Mouse (Mus musculus): Measurements from ENCODE around the gene Edem2. TPM values are rescaled to one million over a fixed set of nuclear protein-coding genes. Genes with fewer than 3 reads are reported as not detected.

Gene Edem2
- polyA plus RNA-seq, 1 experiment, result 67.4 TPM

DNA sequence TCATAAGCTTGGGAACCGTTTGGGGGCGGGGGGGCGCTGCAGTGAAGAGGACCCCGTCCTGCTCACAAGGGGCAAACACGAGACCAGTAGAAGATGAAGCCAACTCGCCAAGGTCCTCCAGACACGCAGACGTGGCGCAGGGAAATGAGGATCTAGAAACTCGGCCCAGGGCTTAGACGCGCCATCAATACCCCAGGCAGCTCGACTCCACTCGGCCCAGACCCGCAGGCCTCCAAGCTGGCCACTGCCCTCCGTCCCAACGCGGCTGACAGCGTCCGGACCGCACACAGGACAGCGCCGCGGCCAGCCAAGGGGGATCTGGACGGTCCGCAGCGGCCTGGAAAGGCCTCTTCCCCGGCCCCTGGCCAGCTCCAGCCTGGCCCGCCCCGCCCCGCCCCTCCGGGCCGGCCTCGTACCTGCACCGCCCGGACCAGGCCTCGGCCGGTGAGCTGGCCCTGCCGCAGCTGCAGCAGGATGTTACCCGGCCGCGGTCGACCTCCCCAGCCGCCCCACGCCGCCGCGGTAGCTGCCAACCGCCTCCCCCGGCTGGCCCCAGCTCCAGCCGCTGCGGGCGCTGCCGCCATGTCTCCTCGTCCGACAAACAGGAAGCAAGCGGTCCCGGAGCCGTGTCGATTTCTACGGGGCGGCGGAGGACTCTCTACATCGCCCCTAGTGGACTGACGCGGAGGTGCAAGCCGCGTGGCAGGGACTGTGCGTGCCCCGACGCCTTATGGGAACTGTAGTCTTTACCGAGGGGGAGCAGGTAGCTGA, 37.4 kb downstream of the Edem2 start, which contains the start of gene Trpc4ap:
Gene Trpc4ap (minus strand): TSS at position 662 of the 771 bp plus-strand sequence.
- peak; percentile 84 for DNase-seq (ENCODE audit: low read depth, low spot score)
- under 1% methylated on average over 65 of the region's 72 CpGs for WGBS

DNA sequence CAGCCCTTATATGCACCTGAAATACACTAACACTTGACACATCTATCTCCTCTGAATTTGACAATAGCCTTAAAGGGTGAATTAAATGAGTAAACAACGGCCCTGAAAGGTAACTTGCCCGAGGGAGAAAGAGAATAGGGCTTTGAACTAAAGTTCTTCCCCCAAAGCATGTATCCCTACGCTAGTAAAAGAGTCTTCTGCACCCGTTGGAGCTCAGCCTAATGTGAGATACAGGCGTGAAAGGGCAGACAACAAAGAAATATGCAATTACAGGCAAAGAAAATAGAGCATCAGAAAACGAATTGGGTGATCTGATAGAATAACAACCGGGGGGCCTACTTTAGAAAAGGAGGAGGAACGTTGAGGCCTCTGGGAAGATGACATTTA, 37.9 kb downstream of the Edem2 start:
- WGBS, result under 1% methylated on average over 8 of the region's 8 CpGs
- DNase-seq (ENCODE audit: low read depth, low spot score), result no peak

DNA sequence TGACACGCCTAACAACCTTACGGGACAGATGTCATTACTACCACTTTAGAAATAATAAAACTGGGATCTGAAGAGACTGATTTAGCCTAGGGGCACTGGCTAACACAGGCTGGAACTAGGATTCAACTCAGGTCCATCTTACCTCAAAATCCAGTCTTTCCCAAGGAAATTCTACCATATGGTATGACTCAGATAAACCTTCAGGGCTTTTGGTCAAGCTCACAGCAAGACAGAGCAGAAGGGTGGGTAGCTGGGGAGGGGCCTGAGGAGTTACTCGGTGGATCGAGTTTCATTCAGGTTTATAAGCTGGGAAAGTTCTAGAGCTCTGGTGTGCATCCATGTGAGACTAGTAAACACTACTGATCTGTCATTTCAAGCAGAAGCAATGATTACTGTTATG, 40.1 kb downstream of the Edem2 start:
- WGBS, result 60% methylated on average over 4 of the region's 4 CpGs
- no peak for DNase-seq (ENCODE audit: low read depth, low spot score)

DNA sequence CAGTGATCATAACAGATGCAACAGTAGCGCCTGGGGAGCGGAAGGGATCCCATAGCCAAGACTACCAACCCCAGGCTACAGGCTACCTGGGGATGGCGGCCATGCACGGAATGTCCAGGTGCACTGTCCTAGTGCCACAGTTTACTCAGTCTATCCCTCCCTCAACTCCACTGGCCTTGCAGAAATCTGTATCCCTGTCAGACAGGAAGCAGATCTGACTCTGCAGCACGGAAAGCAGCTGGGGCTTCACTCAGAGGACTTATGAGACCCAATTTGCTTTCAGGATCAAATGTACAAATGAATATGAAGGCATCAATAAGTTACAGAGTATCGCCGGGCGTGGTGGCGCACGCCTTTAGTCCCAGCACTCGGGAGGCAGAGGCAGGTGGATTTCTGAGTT, 41.5 kb downstream of the Edem2 start:
- WGBS, result 90% methylated on average over 11 of the region's 11 CpGs
- DNase-seq (ENCODE audit: low read depth, low spot score), result no peak

DNA sequence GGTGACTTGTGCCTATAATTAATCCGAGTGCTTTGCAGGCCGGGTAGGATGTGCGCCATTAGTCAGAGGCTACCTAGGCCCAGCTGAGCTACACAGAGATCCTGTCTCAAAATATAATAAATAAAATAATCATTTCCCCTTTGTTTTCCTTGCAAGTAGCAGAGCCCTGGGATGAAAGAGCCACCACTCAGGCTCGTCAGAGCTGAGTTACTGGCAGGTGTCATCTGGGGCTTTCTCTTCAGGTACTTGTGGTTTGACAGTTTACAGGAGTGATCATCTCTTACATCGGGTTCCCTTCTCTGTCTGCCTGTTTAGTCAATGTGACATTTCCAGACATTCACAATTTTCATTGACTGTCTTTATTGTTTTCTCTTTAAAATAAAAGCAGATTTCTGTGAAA, 42.7 kb downstream of the Edem2 start:
- DNase-seq (ENCODE audit: low read depth, low spot score), result no peak
- WGBS, result 76% methylated on average over 5 of the region's 5 CpGs

DNA sequence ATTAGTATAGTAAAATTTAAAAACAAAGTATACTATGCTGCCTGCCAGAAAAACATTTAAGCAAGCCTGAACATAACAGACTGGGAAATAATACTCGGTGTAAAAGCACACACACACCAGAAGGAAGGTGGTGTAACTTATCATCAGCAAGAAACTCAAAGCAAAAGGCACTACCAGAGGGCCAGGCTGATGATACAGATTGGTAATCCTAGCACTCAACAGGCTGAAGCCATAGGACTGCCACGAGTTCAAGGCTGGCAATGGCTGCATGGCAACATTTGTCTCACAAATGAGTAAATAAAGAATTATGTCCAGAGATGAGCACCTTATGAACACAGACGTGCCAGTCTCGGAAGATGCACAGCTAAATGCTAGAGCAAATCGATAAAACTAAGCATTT, 45.5 kb downstream of the Edem2 start:
- DNase-seq (ENCODE audit: low read depth, low spot score), result no peak
- 86% methylated on average over 5 of the region's 5 CpGs for WGBS

DNA sequence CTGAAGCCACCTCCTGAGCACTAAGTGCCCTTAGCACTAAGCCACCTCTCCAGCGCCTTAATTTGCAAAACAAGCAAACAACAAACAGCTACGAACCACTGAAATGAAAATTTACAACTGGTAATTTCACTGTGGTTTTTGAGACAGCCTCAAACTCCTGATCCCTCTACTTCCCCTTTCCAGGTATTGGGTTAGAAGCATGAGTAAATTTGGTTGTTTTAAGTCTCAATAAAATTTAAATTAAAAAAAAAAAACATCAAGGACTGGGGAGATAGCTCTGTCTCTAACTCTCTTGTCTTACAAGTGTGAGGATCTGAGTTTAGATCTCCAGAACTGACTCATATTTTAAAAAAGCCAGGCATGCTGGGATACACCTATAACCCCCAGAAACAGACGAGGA, 46.1 kb downstream of the Edem2 start:
- DNase-seq (ENCODE audit: low read depth, low spot score), result no peak
- 61% methylated on average over 3 of the region's 3 CpGs for WGBS

DNA sequence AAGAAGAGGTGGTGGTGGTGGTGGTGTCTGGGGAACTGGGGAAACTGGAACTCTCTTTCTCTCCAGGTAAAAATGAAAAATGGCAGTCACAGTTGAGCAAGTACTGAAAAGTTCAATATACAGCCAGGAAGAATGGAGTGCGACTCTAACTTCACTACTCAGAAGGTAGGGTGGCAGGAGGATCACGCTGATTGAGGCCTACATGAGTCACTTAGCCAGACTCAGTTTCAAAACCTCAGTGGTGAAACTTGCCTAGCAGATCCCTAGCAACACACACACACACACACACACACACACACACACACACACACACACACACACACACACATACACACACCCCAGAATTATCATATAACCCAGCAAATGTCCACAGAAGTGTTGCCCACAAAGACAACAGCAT, 47.4 kb downstream of the Edem2 start:
- WGBS, result 63% methylated on average over 2 of the region's 2 CpGs
- no peak for DNase-seq (ENCODE audit: low read depth, low spot score)

DNA sequence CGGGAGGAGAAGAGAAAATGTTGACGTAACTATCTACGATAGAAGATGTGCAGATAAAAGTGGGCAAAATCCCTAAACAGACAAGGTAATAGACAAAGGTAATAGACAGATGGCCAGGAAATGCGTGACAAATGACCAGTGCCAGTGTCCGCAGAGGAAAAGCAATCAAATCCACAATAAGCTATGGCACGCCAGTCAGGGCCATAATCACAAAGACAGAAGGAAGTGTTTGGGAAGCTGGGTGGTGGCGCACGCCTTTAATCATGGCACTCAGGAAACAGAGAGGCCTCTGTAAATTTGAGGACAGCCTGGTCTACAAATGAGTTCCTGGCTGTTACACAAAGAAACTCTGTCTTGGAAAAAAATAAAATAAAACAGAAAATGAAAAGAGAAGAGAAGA, 48.1 kb downstream of the Edem2 start:
- no peak for DNase-seq (ENCODE audit: low read depth, low spot score)
- 47% methylated on average over 8 of the region's 8 CpGs for WGBS

DNA sequence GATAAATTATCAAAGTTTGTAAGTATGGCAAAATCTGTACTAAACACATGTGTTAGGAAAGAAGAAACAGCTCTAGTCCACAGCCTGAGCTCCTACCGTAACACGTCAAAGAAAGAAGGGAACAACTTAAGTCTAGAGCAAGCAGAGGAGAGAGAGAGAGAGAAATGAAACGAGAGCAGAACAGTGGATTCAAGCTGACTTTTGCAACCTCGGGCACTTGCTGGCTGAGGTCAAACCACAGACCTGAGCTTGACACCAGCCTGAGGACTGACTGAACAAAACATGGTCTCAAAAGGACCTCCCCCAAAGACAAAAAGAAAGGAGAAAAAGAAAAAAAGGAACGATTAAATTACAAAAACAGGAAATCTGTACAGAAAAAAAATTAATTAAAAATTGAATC, 48.7 kb downstream of the Edem2 start:
- DNase-seq (ENCODE audit: low read depth, low spot score), result no peak
- WGBS, result 67% methylated on average over 5 of the region's 5 CpGs

DNA sequence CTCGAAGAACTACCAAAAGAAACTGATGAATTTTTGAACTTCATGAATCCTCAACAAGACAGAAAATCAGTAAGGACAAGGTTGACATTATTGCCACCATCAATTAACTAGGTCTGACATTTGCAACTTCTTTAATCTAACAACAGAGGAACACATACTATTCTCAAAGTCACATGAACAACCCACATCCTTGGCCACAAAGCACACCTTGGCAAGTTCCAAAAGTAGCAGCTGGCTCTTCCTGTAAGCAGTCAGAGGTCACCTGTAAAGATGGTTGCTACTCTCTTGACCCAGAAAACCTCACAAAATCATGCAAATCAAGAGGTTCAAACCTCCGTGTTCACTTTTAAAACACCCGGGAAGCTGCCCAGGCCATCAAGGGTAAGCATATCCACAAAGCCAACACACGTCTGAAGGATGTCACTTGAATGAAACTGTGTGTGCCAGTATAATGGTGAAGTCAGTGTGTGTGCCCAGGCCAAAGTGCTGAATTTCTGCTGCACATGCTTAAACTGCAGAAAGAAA, 49.6 kb downstream of the Edem2 start:
- DNase-seq (ENCODE audit: low read depth, low spot score), result no peak
- WGBS, result 78% methylated on average over 4 of the region's 4 CpGs

DNA sequence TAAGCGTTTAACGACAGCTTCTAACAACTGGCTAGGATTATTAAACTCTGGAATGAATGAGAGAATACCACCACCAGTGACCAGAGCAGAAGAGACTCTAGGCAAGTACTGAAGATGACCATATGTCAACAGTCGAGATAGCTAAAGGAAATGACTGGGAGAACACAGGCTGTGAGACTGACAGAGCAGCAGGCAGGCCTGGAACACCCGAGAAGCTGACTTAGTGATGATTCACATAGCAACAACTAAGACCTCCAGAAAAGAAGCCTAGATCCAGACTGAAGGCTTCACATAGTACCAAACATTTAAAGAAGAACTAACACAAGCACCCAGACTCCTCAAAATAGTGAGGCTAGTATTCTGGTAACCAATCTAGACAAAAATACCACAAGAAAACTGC, 54.2 kb downstream of the Edem2 start:
- 36% methylated on average over 4 of the region's 4 CpGs for WGBS
- DNase-seq (ENCODE audit: low read depth, low spot score), result no peak

DNA sequence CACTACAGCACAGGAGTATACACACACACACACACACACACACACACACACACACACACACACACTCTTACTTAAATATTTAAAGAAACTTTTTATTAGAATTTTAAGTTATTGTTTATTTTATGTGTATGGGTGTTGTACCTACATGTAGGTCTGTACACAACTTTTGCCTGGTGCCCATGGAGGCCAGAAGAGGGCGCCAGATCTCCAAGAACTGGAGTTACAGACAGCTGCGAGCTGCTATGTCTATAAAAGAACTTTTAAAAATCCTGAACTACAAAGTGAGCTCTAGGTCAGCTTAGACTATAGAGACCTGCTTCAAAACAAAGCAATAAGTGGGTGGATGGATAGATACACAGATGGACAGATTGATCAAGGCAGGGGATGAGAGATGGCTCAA, 55.7 kb downstream of the Edem2 start:
- DNase-seq (ENCODE audit: low read depth, low spot score), result no peak
- 17% methylated on average over 2 of the region's 2 CpGs for WGBS

DNA sequence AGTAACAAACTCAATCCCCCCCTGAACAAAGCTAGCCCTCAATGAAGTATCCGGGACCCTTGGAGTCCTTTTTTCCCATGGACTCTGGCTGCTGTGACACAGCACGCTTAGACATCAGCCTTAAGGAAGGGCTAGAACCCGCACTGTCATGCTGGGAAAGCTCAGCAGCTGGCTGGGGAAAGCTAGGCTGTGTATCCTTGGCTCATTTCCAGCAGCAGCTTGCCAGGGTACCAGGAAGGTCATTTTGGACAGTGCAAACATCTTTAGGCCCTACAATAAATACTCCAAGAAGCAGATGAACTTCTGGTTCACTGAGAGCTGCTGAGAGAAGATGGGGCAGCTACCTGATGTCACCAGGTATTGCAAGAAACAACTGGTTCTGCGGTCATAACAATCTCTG, 58.0 kb downstream of the Edem2 start:
- no peak for DNase-seq (ENCODE audit: low read depth, low spot score)
- 52% methylated on average over 4 of the region's 4 CpGs for WGBS

DNA sequence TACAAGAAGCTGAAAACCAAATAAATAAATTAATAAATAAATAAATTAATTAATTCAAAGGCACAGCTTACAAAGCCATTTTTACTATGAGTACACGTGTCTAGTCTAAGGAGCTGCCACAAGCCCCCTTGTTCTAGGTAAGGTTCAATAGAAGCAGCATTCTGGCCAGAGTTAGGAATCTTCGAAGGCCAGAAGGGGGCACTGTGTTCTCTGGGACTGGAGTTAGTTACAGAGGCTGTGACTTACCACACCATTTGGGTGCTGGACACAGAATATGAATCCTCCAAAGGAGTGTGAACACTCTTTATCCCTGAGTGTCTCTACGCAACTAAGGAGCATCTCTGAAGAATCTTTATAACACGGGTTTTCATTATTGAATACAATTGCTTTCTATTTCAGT, 60.8 kb downstream of the Edem2 start:
- 91% methylated on average over 4 of the region's 4 CpGs for WGBS
- DNase-seq (ENCODE audit: low read depth, low spot score), result no peak

DNA sequence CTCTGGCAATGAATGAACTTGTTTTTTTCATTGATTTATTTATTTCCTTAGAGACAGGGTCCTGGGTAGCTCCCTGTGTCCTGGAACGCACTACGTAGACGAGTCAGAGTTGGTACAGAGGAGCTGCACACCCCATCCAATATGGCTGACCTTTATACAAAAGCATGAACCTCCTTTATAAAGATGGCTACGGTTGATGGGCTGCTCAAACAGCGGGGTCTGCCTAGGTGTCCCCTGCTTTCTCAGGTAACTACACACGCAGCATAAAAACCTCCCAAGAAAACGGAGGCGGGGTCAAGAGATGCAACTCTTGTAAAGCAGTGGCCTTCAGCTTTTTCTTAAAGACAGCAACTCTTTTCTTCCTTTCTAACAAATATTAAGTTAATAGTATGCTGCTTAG, 61.4 kb downstream of the Edem2 start:
- WGBS, result 97% methylated on average over 8 of the region's 8 CpGs
- no peak for DNase-seq (ENCODE audit: low read depth, low spot score)

DNA sequence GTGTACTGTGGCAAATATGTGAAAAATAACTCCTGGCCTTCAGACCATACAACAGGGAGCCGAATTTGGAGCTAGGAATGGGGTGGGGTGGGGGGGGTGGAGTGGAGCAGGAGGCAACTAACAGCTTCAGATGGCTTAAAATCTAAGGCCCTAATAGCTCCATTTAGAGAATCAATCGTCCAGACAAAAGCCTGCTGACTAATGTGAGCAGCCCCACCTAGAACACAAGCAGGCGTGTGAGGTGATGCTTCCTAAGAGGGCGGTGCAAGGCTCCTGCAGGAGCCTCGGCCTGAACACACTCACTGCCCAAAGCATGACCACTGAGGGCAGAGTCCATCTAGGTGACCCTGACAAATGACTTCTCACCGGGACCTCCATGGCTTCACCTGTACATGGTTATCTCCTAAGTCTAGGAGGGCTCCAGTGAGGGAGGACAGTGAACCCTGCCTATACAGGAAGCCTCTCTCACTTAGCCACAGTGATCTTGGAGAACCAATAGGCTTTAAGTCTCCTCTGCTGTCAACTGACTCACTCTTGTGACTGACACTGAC, 65.3 kb downstream of the Edem2 start:
- no peak for DNase-seq (ENCODE audit: low read depth, low spot score)
- 63% methylated on average over 6 of the region's 6 CpGs for WGBS

DNA sequence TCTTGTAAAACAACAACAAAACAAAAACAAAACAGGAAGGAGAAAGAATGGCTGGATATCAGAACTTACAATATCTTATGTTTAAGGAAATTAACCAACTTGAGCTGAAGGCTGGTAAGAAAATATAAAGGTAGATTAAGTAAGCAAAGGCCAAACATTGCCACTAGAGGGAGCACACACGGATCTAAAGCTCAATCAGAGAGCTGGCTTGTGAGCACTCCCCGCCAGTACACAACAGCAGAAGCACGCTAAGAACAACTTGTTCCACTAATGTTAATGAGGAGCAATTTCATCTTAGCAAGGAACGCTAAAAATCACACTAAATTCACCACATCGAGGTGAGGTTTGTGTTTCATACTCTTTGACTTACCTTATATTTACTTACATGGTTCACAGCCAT, 66.2 kb downstream of the Edem2 start:
- 24% methylated on average over 5 of the region's 5 CpGs for WGBS
- DNase-seq (ENCODE audit: low read depth, low spot score), result peak; percentile 28

DNA sequence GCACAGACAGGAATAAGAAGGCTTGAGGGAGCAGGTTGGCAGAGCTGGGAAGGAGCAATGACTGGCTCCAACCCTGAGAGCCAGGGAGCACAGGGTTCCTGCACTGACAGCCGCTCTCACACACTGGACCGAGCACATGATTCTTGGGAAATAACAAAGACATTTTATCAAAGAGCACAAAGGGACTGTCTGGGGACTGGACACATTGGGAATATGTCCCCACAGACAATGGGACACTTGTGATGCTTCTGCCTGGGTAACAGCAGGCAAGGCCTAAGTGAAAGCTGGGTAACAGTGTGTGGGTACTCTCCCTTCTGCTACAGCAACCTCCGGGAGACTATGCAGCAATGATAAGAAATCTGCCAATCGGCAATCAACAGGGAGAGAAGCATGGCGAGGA, 66.9 kb downstream of the Edem2 start:
- DNase-seq (ENCODE audit: low read depth, low spot score), result no peak
- WGBS, result 97% methylated on average over 5 of the region's 5 CpGs

DNA sequence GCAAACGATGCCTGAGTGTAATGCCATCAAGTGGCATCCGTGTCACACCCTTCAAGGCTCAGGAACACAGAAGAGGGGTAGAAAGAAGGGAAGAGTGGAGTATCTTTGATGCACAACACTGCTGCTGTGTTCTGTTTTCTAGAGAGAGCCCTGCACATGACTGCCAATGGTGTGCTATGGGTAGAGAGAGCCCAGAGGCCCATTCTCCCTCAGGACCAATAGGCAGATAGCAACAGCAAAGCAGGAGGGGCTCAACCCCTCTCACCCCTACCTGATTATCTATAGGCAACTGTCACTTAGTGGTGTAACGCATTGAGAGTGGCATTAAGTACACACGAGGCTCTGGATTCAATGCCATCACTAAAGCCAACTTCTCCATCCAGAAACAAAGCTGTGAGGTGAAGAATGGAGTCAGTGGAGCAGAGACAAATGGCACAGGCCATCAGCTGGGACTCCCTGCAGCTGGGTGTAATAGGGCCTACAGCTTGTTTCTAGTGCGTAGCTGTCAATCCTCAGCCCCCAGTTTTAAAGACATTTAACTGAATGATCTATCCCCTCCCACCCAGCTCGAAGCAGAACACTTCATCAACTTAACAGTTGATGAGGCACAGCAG, 73.4 kb downstream of the Edem2 start:
- WGBS, result 96% methylated on average over 6 of the region's 6 CpGs

DNA sequence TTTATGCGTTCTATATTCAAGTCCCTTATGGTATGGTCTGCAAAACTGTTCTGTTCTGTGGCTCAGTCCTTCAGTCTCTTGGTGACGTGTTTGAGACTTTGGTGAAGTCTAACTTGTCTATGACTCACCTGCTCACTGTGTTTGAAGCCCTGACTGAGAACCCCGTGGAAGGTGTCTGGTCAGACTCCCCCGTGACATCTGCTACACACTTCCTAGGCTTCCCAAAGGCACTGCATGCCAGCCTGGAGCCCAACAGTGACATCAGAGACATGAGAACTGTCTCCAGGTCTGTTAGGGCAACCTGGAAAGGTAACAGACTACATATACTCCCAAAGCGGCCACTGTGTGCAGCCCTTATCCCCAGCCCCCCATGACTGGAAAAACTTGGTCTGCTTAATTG, 76.7 kb downstream of the Edem2 start:
- no peak for DNase-seq (ENCODE audit: low read depth, low spot score)
- 94% methylated on average over 5 of the region's 5 CpGs for WGBS

More for the DNA sequence above, 73.4 kb downstream of the Edem2 start:
- no peak for DNase-seq (ENCODE audit: low read depth, low spot score)

Data from large intestine, adult 2 months (tissue).